Mouse (Mus musculus) CH12.LX (cell line): Measurements from ENCODE around the gene Fxr1. TPM values are rescaled to one million over a fixed set of nuclear protein-coding genes. Genes with fewer than 3 reads are reported as not detected.

Experiments
- DNase-seq: peaks from one replicate; pipeline ENCODE4 v3.0.0-alpha.2; 2013; ENCODE audit errors: extremely low read depth
- H3K27ac ChIP-seq: 2 replicates; pipeline ENCODE4 v1.5.1; 2012; ENCODE audit warnings: low read depth, mild to moderate bottlenecking, control low read depth, moderate library complexity; ENCODE audit not compliant: insufficient read depth
- H3K27me3 ChIP-seq: replicated peaks from 2 replicates; pipeline ENCODE3; 2012; ENCODE audit warnings: inconsistent platforms
- H3K36me3 ChIP-seq, 2 experiments: replicated peaks in 1 of 2; 2 replicates each; pipeline versions ENCODE3 to v1.6.1; 2012; ENCODE audit warnings: inconsistent platforms in 1 of 2, low read length in 1 of 2, mild to moderate bottlenecking in 1 of 2, mixed read lengths in 1 of 2, moderate library complexity in 1 of 2; ENCODE audit not compliant: control insufficient read depth in 1 of 2, insufficient read depth in 1 of 2
- H3K4me1 ChIP-seq, 2 experiments: 2 replicates each; pipeline ENCODE4 v1.6.1; 2012; ENCODE audit warnings: inconsistent platforms in 1 of 2, moderate library complexity in 1 of 2; ENCODE audit not compliant: insufficient read depth in 2 of 2, control insufficient read depth in 1 of 2
- H3K4me2 ChIP-seq: 2 replicates; pipeline ENCODE4 v1.6.1; 2012; ENCODE audit warnings: low read depth, mild to moderate bottlenecking, control low read depth; ENCODE audit not compliant: poor library complexity, insufficient read depth, severe bottlenecking
- H3K4me3 ChIP-seq, 3 experiments: fragments of 150-350 bp in 1 of 3; sonication (generic) in 1 of 3; replicated peaks in 1 of 3; 2 replicates each; pipeline versions ENCODE3 to v1.5.1; 2011 to 2012; ENCODE audit warnings: low read depth in 2 of 3, low read length in 2 of 3, mild to moderate bottlenecking in 2 of 3, moderate library complexity in 2 of 3, control low read depth in 1 of 3, improper control_type of control experiment in 1 of 3, inconsistent platforms in 1 of 3, mixed read lengths in 1 of 3; ENCODE audit not compliant: poor library complexity in 1 of 3
- H3K79me2 ChIP-seq: replicated peaks from 2 replicates; pipeline ENCODE4 v1.6.1; 2012; ENCODE audit warnings: mild to moderate bottlenecking, moderate library complexity; ENCODE audit not compliant: control insufficient read depth, poor library complexity, insufficient read depth, severe bottlenecking; ENCODE audit errors: extremely low read depth
- H3K9ac ChIP-seq: 2 replicates; pipeline ENCODE4 v1.6.1; 2012; ENCODE audit warnings: low read depth, mild to moderate bottlenecking, control low read depth, moderate library complexity; ENCODE audit not compliant: insufficient read depth
- H3K9me3 ChIP-seq: replicated peaks from 2 replicates; pipeline ENCODE3; 2012; ENCODE audit warnings: low read length, inconsistent platforms, mixed read lengths
- BHLHE40 ChIP-seq: IDR thresholded peaks from 2 replicates; pipeline ENCODE4 v1.6.1; 2011; ENCODE audit warnings: mild to moderate bottlenecking, low read depth, low read length, improper control_type of control experiment
- CHD1 ChIP-seq: IDR thresholded peaks from 2 replicates; pipeline ENCODE4 v1.6.1; 2012; ENCODE audit warnings: low read depth, low read length, improper control_type of control experiment, inconsistent platforms
- E2F4 ChIP-seq: IDR thresholded peaks from 2 replicates; pipeline ENCODE4 v1.6.1; 2011; ENCODE audit warnings: low read depth, low read length, improper control_type of control experiment; ENCODE audit not compliant: insufficient replicate concordance
- ELF1 ChIP-seq: IDR thresholded peaks from 2 replicates; pipeline ENCODE4 v1.6.1; 2014; ENCODE audit warnings: low read depth, mild to moderate bottlenecking, inconsistent platforms, low read length, improper control_type of control experiment
- EP300 ChIP-seq: IDR thresholded peaks from 2 replicates; pipeline ENCODE4 v1.6.1; 2011; ENCODE audit warnings: low read length, improper control_type of control experiment
- JUN ChIP-seq: IDR thresholded peaks from 2 replicates; pipeline ENCODE4 v1.6.1; 2011; ENCODE audit warnings: low read depth, mild to moderate bottlenecking, low read length, improper control_type of control experiment, moderate library complexity; ENCODE audit not compliant: insufficient read depth
- JUND ChIP-seq: conservative IDR thresholded peaks from 2 replicates; pipeline ENCODE4 v1.6.1; 2011; ENCODE audit warnings: low read depth, low read length, improper control_type of control experiment
- MAFK ChIP-seq: IDR thresholded peaks from 2 replicates; pipeline ENCODE4 v1.6.1; 2011; ENCODE audit warnings: low read length, improper control_type of control experiment; ENCODE audit not compliant: insufficient replicate concordance
- MAX ChIP-seq: IDR thresholded peaks from 2 replicates; pipeline ENCODE4 v1.6.1; 2011; ENCODE audit warnings: low read length, improper control_type of control experiment
- MAZ ChIP-seq: IDR thresholded peaks from 2 replicates; pipeline ENCODE4 v1.6.1; 2012; ENCODE audit warnings: low read depth, mild to moderate bottlenecking, inconsistent platforms, low read length, improper control_type of control experiment, moderate library complexity
- SMC3 ChIP-seq: IDR thresholded peaks from 2 replicates; pipeline ENCODE4 v1.6.1; 2011; ENCODE audit warnings: low read depth, low read length, improper control_type of control experiment
- TBP ChIP-seq: conservative IDR thresholded peaks from 2 replicates; pipeline ENCODE4 v1.6.1; 2011; ENCODE audit warnings: low read depth, low read length, improper control_type of control experiment
- TCF12 ChIP-seq: IDR thresholded peaks from 2 replicates; pipeline ENCODE4 v1.6.1; 2014; ENCODE audit warnings: low read depth, mild to moderate bottlenecking, inconsistent platforms, low read length, improper control_type of control experiment
- UBTF ChIP-seq: IDR thresholded peaks from 2 replicates; pipeline ENCODE4 v1.6.1; 2012; ENCODE audit warnings: low read depth, mild to moderate bottlenecking, inconsistent platforms, low read length, improper control_type of control experiment, moderate library complexity
- USF2 ChIP-seq: conservative IDR thresholded peaks from 2 replicates; pipeline ENCODE4 v1.6.1; 2011; ENCODE audit warnings: low read depth, low read length, improper control_type of control experiment
- ZKSCAN1 ChIP-seq: IDR thresholded peaks from 2 replicates; pipeline ENCODE4 v1.6.1; 2012; ENCODE audit warnings: low read depth, inconsistent platforms, low read length, improper control_type of control experiment, borderline replicate concordance
- ZNF384 ChIP-seq: IDR thresholded peaks from 2 replicates; pipeline ENCODE4 v1.6.1; 2012; ENCODE audit warnings: low read depth, low read length, improper control_type of control experiment, inconsistent platforms
- dilution Hi-C: fragments of 300-500 bp; cut with MboI; formaldehyde crosslinking; loops from 2 replicates; pipeline ENCODE4 v1.14.3; 2020; ENCODE audit warnings: low sequenced_read_pairs; ENCODE audit not compliant: extremely low pct_unique_long_range_greater_than_20kb, extremely low pct_ligation_motif_present
- in situ Hi-C: fragments of 300-500 bp; cut with MboI; formaldehyde crosslinking; loops from 3 replicates; pipeline ENCODE4 v1.14.3; 2019; ENCODE audit warnings: low sequenced_read_pairs, low pct_ligation_motif_present, low pct_unique_long_range_greater_than_20kb, mixed read lengths
- polyA plus RNA-seq: library from polyadenylated mRNA; unstranded; fragments of >175 nt; gene quantifications from 2 replicates; pipeline ENCODE4 v1.2.1, GENCODE M21; 2012; ENCODE audit warnings: low read depth; ENCODE audit not compliant: insufficient read length
- total RNA-seq, 2 experiments: library from RNA; depleted of rRNA; stranded (reverse); fragments of 300-350 nt in 1 of 2; fragments of >200 nt in 1 of 2; gene quantifications; 2 replicates each; pipeline ENCODE4 v1.2.3; 2012 to 2014

The Fxr1 gene
- total and polyA plus RNA-seq, 3 experiments = 83.9 to 120 (median 119) TPM

DNA sequence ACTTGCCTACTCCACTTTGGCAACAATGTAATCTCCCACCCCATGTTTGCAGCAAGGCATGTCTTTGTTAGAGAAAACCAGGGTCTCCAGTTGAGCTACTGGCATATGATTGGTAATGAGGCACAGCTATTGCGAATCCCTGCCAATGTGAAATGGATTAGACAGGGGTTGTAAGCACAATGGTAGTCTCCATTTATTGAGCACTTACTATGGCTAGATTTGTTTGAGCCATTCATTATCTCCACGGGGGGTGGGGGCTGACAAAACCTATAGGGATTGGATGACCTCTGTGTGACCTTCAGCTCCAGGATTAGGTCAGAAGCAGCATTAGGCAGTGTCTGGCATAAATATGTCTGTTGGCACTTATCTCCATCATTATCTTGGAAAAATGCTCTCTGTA lies 83.1 kb downstream of the Fxr1 start:
- DNase-seq = no peak
- Histone ChIP-seq H3K27ac (no peak overlapping the region), H3K36me3 (no peaks in the 10 kb centered on the region), H3K4me1 (peaks cover 0 to 11% of the 10 kb centered on the region in 2 experiments; a peak in 2 of 4 replicates), H3K9ac (no peak overlapping the region), H3K27me3 (peaks cover 11% of the 10 kb centered on the region), H3K79me2 (no peaks in the 10 kb centered on the region)
- dilution Hi-C loops = no loop called here
- TF ChIP-seq ZNF384 (no peak), MAX (no peak), ELF1 (no peak), CHD1 (no peak), TBP (no peak), JUN (no peak), EP300 (no peak), USF2 (no peak), JUND (no peak), TCF12 (no peak), SMC3 (no peak), MAFK (no peak), BHLHE40 (no peak), ZKSCAN1 (no peak), MAZ (no peak)
- TF ChIP-seq, all 38 proteins: peak for 0
- Histone ChIP-seq H3K4me2 (no peak overlapping the region), H3K9me3 (no peaks in the 10 kb centered on the region), H3K4me3 (no peak overlapping the region)
- in situ Hi-C loops = no loop called here

- in situ Hi-C loops (no loop called here), dilution Hi-C loops (no loop called here)
- peaks cover 0 to 11% of the 10 kb centered on the region in 2 experiments; a peak in 2 of 4 replicates for H3K4me1 ChIP-seq
- no peaks in the 10 kb centered on the region for H3K36me3 ChIP-seq
- H3K79me2 ChIP-seq = no peaks in the 10 kb centered on the region
- DNase-seq = no peak
- H3K9me3 ChIP-seq = no peaks in the 10 kb centered on the region
- no peak overlapping the region for H3K9ac ChIP-seq
- H3K27ac ChIP-seq = no peak overlapping the region
- H3K4me3 ChIP-seq = no peak overlapping the region
- H3K27me3 ChIP-seq = peaks cover 11% of the 10 kb centered on the region
- no peak overlapping the region for H3K4me2 ChIP-seq
- no peak for TF ChIP-seq E2F4
- TF ChIP-seq UBTF = no peak
These were observed 84.3 kb downstream of the Fxr1 start for GRCm38 (mm10) chr3:34103902-34104672.
